Mouse (Mus musculus): ENCODE data around the gene Ttll8. TPM values are rescaled to one million over a fixed set of nuclear protein-coding genes. Genes with fewer than 3 reads are reported as not detected.
A peak's percentile ranks its signal among the peaks of the same experiment; 100 is the strongest.

Ttll8 gene
- total RNA-seq, 2 experiments from 2014 or later: 0.87 to 2.2 TPM

DNA sequence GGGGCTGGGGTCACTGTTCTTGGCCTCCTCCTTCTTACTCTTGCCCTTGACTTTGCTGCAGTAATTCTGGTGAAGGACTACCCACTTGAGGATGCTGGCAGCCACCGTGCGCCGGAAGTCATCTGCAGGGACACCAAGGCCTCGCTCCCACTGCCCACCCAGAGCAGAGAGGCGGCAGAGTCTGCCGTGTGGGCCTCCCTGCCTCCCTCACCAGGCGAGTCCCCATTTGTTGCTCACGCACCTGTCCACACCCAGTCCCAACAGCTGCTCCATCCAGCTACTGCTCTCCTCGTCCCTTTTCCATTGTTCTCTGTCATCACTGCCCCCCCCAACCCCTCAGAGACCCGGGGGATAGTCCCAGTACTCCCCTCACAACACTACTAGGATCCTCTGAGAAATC, 21.6 kb downstream of the Ttll8 start:
- DNase-seq (ENCODE audit: low spot score in 2 of 2): no peak

DNA sequence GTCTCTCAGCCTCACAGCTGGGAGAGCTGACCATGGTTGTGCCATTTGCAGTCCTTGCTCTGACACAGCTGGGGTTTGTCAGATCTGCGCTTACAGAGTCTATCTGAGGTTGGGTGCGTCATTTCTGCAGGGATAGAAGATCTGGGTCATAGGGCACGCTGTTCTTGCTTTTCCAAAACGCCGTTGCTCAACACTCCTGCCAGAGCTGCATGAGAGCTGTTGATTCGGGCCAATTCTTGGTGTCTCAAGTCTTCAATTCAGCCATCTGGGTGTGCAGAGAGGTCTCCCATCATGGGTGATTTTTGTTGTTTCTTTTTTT, 32.3 kb downstream of the Ttll8 start:
- no peak for DNase-seq (ENCODE audit: low spot score in 2 of 2)

DNA sequence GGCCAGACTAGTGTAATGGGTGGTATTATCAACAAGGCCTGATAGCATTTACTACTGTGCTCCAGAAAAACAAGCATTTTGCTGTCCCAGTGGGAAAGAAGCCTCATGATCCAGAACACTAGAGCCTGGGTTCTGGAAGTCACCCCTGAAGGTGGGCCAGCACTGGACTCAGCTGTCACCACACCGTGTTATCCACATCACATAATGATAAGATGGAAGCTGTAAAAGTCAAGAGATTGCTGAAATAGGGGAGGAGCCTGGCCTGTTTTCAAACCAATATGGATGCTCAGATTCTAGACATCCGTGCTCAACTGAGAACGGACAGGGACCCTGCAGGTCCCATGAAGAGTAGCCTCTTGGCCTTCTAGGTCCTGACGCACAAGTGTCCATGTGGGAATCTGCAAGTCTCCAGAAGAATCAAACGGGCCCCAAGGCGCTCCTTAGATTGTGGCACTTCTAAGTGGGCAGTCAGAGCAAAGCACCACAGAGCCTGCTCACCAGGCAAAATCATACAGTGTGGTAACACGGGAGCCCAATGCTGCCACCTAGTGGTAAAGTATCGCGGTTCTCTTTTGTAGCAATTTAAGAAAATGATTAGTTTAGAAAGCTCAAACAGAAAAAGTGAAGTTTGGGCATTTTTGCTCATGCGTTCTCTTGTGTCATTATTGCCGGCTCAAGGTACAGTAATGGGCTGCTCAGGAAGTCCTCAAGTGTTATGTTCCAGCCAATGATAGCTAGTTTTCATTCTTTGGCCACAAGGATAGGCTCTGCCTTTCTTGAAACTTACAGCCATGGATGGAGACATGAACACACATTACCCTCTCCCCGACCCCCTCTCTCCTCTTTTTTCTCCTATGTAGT, 32.9 kb downstream of the Ttll8 start:
- peak; percentile 76 to 89 for DNase-seq (ENCODE audit: low spot score in 2 of 2)

DNA sequence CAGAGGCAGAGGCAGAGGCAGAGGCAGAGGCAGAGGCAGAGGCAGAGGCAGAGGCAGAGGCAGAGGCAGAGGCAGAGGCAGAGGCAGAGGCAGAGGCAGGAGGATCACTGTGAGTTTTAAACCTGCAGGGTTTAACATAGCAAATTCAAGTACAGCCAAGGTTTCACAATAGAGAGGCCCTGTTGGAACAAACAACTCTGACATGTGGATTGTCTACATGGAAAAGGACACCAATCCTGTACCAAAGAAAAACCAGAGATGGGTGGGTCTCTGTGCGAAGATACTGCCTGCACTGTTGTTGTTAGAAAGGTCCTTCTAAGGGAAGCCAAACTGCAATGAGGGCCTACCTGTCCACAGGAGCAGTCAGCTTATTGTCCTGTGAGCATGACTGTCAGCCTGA, 34.2 kb downstream of the Ttll8 start:
- DNase-seq (ENCODE audit: low spot score in 2 of 2): no peak

DNA sequence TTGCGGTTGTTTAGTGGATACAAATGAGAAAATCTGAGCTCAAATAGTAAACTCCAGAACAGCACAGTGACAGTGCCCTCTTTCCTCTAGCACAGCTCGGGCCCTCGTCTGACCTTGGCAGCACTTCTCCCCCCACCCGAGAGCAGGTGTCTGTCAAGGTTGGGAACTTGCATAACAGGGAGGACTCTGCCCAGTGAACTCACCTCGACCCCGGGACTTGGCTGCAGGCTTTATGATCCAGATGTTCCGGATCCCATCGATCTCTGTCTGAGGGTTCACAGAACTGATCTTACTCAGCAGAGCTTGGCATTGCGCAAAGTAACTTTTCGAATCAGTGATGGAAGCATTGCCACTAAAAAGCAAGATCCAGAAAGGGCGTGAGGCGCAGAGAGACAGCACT, 34.9 kb downstream of the Ttll8 start:
- no peak for DNase-seq (ENCODE audit: low spot score in 2 of 2)

DNA sequence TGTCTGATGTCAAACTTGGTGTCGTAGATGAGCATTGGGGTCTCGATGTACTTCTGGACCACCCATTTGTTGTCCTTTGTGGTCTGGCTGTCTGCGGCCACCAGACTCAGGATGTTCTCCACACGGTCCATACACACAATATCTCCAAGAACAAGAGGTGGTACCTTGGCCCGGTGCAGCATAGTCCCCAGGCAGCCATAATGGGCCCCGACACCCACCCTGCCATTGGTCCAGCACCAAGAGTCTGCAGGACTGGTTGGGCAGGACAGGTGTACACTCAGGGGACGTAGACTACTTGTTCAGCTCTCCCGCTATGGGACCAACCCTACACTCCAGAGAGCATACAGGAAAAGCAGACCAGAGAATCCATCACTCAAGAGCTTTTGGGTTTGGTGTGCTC, 37.1 kb downstream of the Ttll8 start:
- DNase-seq (ENCODE audit: low spot score in 2 of 2): no peak

DNA sequence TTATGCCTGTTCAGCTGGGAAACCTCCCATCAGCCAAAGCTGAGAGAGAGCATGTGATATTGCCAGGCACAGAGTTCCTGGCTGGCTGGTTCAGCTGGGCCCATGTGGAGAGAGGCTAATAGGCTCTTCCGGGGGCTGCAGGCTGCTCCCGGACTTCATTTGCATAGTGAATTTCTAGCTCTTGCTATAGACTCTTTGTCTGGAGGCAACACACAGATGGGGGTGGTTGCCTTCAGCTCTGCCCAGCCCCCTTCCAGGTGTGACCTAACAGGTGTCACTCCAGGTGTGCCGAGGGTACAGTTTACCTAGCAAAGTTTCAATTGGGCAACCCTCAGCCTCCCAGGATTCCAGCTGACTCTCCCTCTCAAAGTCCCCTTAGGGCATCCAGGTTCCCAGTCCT, 37.9 kb downstream of the Ttll8 start:
- DNase-seq (ENCODE audit: low spot score in 2 of 2): no peak

DNA sequence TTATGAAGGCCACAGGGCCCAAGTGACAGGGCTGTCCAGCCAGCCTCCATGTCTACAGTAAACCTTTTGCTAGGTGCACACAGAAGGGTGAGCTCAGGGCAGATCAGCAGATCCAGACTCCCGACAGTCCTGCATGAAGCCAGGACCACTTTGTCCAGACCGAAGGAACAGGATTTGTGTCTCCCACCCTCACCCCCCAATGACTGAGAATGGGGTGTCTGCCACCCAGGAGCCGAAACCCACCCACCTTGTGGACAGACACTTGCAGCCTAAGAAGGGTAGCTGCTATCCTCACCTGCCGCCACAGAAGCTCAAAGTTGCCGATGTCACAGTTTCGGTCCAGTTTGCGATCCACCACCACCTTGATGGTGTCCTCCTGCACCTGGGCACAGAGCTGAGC, 39.2 kb downstream of the Ttll8 start:
- no peak for DNase-seq (ENCODE audit: low spot score in 2 of 2)

DNA sequence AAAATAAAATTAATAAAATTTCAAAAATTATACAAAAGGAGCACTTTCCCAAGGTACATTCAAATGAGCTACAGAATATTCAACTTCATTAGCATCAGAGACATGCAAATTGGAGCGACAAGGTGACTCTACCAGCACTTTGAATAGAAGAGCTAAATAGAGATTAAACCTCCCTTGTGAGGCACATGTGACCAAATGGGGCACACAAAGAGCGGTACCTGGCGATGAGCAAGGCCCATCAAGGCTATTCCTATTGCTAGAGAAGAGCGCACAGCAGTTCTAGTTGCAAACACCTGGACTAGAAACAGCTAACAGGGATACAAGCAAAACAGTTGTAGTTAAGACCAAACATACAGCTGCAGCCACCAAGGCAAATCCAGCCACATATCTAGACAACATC, 47.9 kb downstream of the Ttll8 start:
- DNase-seq (ENCODE audit: low spot score in 2 of 2): no peak

DNA sequence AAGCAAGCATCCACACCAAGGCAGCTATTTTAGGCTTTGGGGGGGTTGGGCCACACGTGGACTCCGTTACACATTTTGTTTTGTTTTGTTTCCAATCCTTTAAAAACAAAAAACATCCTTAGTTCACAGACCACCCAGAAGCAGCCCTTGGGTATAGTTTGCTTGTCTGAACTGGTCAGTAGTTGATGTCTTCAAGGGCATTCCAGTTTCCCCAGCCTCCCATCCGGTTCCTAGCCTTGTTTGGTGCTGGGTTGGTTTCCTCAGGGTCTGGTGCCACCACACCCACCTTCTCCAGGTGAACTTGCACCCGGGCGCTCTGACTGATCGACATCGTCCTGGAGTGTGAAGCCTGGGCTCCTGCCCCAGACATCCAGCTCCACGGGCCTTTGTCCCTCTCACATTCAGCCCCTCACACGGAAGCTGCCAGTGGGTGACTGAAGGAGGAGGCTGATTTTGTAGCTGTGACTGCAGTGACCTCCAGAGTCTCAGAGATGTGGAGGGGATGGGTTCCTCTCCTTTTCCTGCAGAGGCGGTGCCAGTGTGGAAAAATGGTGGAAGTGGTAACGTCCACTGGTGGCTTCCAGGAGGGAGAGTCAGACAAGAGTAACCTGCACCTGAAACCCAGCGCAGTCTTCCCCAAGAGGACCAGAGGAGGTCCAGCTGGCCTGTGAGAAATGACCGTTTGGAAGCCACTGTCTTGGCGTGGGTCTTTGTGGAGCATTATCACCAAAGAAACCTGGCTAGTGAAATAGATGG, 50.0 kb downstream of the Ttll8 start:
- DNase-seq (ENCODE audit: low spot score in 2 of 2): no peak

DNA sequence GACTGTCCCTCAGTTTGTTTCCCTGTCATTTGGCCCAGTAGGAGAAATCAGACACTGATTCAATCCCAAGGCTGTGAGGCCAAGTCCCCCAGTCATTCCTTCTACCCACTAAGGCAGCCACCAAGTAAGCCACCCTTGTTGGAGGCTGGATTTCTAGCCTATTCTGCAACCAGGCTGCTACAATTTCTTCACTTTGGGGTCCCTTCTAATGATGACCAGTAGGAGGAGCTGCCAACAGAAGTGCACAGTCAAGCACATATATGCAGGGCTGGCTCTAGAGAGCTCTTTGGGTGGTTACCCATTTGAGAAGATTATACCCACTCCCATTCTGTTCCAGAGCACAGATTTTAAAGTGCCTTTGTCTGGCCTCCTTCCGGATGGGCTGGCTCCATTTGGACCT, 51.1 kb downstream of the Ttll8 start:
- DNase-seq (ENCODE audit: low spot score in 2 of 2): no peak

DNA sequence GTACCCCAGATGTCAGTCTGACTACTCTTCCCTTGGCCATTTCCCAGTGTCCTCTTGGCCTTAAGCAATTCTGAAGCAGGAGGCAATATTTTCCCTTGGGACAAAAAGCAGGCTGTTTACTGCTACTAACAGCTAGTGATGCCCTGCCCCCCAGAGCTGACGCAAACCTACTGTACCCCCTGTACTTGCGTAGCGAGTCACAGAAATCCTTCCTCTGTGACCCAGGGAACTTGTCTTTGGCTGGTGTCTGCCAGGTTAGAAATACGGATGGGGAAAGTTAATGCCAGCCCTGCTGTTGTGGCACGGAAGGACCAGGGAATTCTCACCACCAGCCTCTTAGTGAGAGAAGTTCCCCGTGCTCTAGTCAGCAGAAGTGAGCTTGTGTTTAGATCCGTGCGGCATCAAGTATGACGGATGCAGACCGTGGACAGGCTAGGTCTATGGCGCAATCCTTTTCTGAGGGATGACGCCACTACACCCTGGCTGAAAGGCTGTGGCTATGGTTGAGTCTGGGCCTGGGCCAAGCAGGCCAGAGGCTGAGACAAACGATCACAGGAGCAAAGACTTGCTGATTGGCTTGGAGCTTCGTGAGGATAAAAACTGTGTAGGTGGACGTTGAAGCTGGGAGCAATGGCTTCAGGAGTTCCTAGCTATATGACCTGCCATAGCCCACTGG, 51.9 kb downstream of the Ttll8 start:
- no peak for DNase-seq (ENCODE audit: low spot score in 2 of 2)

DNA sequence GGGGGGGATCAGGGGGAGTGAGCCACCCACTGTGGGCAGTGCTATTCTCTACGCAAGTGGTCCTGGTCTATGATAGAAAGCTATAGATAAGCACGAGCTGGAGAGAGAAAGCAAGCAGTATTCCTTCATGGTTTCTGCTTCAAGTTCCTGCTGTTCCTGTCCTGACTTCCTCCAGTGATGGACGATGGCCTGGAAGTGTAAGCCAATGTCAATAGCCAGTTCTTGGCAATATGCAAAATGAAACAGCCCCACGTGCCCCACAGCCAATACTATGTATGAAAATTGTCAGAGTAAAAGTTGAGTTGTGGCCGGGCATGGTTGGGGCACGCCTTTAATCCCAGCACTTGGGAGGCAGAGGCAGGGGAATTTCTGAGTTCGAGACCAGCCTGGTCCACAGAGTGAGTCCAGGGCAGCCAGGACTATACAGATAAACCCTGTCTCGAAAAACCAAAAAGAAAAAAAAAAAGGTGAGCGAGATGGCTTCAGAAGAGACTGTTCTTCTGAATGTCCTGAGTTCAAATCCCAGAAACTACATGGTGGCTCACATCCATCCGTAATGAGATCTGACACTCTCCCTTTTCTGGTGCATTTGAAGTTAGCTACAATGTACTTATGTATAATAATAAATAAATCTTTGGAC, 57.8 kb downstream of the Ttll8 start:
- no peak for DNase-seq (ENCODE audit: low spot score in 2 of 2)

DNA sequence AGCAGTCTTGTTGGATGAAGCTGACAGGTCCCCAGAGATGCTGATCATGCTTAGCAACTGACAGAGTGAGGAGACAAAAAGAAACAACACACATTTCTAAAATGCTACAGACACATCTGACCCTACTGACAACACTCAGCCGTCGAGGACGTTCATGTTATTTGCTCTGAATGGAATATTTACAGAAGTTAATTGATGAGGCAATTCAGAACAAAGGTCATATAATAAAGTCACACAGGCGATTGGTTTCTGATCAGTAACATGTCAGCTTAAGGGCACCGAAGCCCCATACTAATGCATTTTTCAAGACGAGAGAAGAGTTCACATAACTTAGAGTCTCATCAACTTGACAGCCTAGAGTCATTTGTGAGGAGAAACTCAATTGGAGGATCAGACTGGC, 58.3 kb downstream of the Ttll8 start:
- DNase-seq (ENCODE audit: low spot score in 2 of 2): no peak

DNA sequence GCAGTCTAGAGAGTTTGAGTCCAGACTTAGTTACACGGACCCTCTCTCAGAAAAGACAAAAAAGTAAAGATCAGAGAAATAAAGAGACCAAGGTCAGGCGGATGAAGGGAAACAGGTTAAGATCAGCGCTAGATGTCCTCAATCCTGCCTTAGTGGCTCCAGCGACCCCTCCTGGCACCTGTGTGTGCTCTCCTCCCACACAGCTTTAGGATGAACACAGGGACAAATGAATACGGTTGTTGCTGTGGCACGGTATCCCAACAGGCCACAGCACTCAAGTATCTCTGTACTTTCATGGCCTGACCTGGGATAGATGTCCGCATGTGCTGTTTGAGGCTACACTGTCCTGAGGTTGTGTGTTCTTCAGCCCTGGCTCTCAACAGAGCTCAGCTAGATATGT, 59.1 kb downstream of the Ttll8 start:
- no peak for DNase-seq (ENCODE audit: low spot score in 2 of 2)

DNA sequence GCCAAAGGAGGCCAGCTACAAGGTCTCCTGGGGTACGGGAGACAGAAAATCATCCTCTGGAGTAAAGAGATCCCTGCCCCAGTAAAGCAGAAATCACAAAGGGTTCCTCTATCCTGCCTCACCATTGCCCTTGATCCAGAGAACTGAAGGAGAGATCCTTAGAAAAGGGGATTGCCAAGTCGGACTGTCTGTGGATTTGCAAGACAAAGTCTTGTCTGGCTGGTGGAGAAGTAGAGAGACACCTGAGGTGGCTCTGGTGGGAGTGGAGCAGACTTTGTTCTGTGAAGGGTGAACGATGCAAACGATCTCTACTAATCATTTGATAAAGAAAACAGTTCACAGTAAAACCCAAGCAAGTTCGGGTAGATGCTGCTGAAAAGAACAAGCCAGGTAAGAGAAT, 61.3 kb downstream of the Ttll8 start:
- DNase-seq (ENCODE audit: low spot score in 2 of 2): no peak

DNA sequence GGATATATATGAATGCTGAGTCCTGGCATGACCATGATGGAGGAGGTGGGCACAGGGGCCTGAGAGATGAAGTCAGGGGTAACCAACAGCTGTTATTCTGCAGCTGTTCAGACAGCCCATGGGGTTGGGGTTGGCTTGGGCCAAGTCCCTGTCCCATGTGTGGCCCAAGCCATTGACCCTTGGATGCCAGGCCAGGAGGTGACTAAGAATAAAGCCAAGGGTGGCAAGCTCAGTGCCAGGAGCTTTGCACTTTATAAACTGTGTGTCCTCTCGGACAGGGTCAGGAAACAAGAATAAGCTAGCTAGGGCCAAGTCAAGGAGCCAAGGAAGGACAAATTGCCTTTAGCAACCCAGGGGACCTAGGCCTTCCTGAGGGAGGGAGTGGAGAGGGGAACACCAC, 62.0 kb downstream of the Ttll8 start:
- no peak for DNase-seq (ENCODE audit: low spot score in 2 of 2)

DNA sequence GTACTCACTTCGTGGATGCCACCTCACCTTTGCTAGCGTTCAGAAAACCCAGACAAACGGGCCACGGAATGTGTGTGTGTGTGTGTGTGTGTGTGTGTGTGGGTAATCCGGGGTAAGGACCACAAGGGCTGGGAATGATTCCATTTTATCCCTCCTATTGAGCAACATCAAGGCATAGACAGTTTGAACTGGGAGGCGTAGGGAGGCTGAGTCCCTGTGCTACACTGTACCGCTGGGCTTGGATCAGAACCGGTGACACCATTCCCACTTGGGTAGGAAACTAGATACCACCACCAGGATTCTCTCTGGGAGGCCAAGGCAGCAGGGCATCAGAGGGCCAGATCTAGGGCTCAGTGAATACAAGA, 62.6 kb downstream of the Ttll8 start:
- no peak for DNase-seq (ENCODE audit: low spot score in 2 of 2)

DNA sequence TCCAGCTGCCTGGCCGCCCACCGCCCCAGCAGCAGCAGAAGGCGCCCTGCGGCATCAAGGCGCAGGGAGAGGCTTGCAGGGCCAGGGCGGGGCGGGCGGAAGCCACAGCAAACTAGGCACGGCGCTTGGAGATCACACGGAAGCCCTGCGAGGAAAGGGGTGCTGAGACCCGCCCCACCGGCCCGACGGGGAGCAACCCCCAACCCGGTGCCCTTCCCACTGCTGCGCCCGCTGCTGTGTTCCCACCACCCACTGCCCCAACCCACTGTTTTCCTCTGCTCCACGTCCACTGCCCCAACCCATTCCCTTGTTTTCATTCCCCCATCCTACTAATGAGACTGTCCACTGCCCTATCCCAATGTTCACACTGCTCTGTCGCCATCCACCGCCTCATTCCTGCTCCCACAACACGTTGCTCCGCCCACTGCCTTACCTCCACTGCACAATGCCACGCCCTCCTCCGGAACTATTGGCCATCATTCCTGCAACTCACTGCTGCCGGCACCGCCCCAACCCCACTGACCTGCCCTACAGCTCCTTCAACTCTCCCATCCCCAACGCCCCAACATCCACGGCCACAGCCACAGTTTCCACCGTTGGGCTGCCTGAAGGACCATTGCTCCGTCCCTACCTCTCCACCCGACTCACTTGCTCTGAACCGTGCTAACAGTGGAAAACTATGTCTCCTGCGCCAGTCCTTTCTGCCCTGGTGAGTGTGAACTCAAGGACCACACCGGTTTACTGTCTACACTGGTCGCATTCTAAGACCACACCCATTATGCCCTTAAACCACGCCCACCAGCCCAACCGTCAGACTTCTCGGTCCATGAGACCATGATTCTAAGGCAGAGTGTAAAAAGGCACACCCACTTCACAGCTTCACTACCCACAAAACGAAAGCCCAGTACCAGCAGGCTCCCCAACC, 63.2 kb downstream of the Ttll8 start:
- peak; percentile 70 to 80 for DNase-seq (ENCODE audit: low spot score in 2 of 2)

DNA sequence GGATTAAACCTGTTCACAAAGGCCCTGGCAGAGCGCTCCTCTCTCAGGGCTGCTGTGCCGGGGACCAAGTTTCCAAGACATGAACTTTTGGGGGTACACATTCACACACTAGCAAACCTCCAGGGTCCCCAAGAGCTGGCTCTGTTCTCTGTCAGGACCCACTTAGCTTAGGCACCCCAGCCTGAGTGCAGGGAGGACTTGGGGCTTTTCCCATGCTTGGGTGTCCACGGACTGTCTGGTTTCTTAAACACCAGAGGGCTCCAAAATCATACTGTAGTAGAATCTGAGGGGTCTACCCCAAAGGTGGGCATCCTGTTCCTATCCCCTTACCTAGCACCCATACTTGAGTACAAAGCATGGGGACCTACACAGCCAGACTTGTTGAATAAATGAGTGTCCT, 64.2 kb downstream of the Ttll8 start:
- no peak for DNase-seq (ENCODE audit: low spot score in 2 of 2)

DNA sequence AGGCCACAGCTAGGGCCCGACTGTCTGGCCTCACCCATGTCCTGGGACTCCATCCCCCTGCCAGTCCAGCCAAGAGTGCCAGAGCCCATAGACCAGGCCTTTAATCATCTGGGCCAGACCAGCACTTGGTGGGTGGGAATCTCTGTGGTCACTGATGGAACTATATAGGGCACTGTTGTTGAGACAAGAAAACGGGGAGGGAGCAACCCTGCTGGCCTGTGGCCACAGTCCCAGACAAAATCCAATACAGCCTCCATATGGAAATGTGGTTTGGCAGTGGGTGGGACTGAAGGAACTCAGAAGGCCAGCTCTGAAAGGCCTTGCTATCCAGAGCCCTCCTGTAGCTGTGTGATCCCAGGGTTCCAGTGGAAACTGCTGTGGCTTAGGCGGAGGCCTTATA, 65.2 kb downstream of the Ttll8 start:
- no peak for DNase-seq (ENCODE audit: low spot score in 2 of 2)

Data from left cerebral cortex, adult 18-20 months (tissue).